Mouse (Mus musculus) lung, postnatal 4 days (tissue): ENCODE measurements at regions not wholly inside any gene's neighbourhood (a gene's known extent, or its start where the extent isn't known, plus 50 kb on each side); places are given as distances from the start of the nearest gene placed in this dataset.

Experiments used
- DNase-seq, 2 experiments: peaks; one replicate each; pipeline ENCODE4 v3.0.0; 2021

DNA sequence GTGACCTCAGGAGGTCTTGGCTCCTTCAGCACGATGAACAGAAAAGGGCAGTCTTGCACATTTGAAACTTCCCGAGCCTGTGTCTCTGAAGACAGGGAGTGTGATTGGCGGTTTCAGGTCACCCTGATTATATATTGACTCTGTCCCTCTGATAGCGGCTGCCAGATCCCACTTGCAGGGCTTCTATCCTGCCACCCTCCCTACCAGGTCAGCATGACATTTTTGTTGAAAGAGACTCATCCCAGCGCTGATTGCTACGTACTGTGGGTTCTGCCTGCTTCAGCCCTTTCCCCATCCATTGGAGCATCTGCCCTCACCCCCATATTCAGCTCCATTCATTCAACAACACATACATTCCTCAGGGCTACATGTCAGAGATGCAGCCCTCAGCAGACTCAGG, 466.7 kb downstream of the Etnk1 start:
- no peak for DNase-seq

DNA sequence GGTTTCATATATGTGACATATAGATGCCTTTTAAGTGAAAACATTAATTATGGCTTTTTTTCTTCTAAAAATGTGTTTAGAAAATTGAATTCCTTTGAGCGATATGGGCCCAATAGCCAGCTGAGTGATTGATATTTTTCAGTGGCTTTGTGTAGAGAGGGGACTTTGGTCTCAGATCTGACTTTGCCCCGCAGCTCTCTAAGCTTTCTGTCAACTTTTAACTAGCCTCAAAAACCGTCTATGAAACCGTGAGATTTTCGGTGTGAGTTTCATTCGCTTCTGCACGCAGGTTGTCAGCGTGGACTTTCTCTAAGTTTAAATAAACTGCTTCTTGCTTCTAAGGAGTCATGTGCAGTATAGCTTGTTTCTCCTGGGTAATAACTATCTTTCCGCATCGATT, 467.3 kb downstream of the Etnk1 start:
- DNase-seq = no peak

DNA sequence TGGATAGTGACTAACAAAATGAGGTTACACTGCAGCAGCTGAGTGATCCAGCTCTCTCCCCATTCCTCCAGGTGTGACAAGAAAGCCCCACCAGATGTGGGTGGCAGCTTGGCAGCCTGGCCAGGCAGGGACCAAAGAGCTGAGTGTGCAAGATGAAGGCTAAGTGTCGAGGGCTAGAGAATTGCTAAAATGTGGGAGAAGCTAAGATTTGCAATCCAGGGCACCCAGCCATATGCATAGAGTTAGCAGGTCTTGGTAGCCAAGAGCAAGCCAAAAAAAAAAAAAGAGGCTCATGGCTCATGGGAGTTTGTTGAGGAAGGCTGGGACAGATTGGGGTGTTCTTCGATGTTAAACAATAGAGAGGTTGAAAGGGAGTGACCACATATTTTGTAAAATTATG, 468.0 kb downstream of the Etnk1 start:
- DNase-seq = no peak

DNA sequence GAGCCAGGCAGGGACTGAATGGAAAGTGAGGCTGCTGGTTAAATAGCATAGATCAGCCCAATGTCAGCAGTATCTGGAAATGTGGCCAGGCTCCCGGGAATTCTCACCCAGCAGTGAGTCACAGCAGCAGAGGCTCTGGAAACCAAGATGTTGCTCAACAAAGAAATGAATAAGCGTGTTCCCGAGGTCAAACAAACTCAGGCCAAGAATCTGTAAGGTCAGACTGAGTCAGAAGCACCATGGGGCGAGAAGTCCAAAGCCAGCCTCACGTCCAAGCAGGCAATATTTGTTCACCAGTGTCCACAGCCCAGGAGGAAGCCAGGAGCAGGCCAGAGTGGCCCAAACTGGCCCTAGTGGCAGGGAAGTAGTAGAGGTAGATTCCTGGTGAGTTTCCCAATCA, 473.6 kb downstream of the Etnk1 start:
- peak; percentile 15 to 59 for DNase-seq

DNA sequence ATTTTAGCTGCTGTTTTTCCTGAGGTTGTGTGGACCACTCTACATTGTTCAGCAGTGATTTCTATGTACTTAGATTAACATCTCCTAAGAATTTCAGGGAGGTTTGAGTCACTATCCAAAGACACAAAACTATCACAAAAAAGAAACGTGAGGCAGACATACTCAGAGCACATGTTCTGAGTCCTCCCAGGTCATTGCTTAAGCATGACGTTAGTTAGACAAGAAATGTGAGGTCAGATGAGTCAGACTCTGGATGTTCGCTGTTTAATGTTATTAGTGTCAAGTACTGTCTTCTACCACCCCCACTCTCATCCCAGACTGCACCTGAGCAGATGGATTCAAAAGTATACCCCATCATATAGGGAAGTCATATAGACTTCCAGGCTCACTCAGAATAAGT, 475.0 kb downstream of the Etnk1 start:
- DNase-seq = no peak

DNA sequence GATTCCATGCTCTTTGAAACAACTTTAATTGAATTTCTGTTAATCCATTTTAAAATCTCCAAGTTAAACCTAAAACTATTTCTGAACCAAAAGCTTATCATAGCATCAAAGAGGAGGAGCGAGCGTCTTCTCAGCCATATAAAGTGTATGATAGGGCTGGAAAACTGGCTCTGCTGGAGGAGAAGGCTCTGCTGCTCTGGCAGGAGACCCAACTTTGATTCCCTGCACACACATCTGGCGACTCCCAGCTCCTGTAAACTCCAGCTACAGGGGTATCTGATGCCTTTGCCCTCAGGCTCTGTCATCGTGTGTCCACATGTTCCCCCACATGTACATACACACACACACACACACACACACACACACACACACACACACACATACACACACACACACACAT, 479.0 kb downstream of the Etnk1 start:
- DNase-seq = no peak

DNA sequence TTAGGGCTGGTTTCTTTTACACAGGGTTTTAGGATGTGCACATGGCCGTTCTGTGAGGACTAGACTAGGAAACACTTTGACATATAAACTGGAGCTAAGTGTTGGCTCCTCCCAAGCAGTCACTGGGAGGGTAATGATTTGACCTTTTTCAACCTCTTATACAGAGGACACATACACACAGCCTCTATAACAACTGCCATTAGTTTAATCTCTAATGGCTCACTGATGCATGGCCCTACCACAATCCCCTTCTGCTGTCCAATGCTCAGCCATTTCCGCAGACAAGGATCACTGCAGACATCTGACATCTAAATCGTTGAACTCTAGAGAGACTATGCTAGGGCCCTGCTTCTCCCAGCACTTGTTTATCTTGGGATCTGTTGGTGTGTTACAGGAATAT, 481.5 kb downstream of the Etnk1 start:
- DNase-seq = no peak

DNA sequence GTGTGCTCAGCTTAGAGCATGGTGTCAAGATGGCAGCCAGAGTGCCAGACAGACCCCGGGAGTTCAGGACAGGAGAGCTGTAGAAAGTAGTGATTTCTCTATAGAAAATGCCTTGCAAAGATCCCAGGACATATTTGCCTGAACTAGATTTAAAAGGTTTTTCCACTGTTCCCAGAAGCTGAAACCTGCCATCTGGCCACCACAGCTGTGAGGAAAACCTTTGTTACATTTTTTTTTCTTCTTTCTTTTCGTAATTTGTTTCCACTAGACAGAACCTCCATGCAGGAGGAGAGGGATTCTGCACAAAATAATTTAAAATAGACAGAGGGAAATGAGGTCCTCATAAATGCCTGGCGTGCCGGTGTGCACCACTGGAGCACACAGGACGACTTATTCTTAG, 489.6 kb downstream of the Etnk1 start:
- DNase-seq = no peak

DNA sequence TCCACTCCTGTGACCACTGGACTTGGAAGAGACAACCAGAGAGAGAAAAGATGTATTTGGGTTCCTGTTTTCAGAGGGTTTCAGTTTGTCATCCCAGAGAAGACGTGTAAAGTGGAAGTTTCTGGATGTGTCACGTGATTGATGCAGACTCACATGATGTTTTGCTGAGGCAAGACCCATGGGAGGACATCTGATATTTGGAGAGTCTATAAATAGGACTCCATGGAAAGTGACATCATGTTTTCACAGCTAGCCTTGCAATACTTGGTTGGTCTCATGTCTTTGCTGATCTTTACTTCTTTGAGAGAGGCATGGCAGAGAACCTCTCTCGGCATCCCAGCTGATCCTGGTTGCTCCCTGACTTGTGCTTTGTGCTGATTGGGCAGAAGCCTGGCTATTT, 493.8 kb downstream of the Etnk1 start:
- DNase-seq = no peak

DNA sequence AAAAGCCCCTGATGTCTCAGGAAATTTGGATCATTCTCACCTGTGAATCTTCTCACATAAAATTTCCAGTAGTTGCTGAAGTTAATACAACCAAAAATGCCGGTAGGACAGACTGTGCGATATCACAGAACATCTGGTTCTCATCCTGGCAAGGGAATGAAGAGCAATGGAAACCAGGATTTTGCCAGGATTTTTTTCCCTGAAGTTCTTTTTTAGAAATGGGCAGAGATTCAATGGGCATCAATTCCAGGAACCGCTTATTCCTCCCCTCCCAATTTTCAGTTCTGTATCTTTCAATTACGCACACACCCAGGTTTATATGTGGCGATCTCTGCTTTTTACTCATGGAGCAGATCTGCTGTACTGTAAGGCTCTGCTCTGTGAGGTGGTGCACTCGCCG, 496.3 kb downstream of the Etnk1 start:
- DNase-seq = no peak

DNA sequence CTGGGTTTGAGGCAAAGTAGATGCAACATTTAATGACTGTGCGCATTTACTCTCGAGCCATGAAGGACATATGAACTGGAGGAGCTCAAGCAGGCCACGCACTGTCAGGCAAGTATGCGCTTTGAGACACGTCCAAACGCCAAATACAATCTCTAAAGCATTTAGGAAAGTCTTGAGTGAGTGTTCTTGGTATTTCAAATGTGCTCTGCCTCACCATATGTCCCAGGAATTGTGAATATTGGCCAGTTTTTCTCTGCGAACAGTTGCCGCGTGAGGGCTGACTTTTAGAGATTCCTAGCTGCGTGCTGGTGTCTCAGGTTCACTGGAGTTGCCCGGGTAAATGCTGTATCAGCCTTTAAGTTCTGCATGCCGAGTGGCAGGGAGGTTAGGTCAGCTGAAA, 498.4 kb downstream of the Etnk1 start:
- DNase-seq = no peak

DNA sequence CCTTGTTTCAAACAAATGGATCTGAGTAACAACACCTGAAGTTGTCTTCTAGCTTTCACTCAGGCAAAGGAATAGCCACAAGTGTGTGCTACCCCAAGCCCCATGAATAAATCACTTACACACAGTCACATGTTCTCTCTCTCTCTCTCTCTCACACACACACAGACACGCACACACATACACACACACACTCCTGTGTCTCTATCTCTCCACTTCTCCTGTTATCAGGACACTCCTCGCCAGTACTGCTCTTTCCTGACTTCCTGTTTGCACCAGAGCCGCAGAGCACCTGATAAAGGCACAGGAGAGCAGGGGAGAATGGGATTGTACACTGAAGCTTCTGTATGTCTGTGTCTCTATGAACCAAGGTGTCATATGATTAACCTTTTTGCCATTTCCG, 501.5 kb downstream of the Etnk1 start:
- DNase-seq = no peak

DNA sequence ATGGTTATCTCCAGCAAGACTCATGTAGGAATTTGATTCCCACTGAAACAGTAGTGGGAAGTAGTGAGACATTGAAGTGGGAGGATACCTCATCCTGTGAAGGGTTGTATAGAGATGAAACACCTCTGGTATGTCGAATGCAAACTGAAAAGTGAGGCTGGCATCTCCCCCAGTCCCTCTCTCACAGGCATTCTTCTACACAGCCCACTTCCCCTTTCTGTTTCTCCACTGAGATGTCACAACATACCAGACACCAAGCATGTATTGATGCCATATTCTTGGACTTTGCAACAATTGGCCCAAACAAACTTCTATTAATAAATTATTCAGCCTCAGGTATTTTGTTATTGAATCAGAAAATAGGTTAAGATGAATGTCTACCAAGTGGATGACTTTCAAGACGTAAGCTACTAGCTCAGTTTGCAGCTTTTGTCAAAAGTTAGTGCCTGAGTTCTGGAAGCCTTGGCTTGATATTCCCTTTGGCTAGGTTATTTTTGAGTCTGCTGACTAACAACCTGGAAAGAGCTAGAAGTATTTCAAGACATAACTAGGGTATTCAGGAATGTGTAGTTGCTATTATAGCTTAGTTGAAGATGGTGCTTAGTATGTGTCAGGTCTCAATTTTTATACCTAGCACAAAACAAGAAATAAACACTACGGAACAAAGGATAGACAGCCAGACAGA, 502.6 kb downstream of the Etnk1 start:
- no peak for DNase-seq

DNA sequence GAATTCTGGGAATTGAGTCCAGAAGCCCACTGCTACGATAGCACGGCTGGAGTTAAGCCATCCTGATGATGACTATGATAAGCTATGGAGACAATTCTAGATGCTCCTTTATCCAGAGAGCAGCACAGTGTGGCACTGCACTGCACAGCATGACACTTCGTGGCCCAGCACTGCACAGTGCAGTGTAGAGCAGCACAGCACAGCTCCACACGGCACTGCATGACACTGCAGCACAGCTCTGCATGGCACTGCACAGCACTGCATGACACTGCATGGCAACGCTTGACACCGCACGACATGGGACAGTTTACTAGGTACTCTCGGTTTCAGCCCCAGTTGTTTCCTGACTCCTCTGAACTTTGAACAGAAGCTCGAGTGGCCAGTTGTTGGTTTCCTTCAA, 523.1 kb downstream of the Etnk1 start:
- DNase-seq = no peak

DNA sequence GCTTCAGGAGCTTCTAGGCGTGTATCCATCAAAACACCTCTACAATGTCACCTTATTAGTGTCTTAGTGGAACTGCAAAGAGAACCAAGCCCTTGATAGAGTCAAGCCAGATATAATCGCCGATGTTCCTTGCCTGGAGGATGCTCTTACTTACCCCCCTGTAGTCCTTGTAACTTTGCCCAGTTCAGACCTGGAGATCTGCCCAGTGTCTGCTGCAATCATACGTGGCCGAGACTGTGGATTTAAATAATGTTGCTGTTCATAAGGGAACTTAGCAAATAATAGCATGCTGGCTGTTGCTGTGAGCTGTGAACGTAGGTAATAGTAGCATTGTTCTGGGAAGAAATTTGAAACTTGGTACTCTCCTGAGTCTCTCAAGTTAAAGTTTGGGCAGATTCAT, 523.8 kb downstream of the Etnk1 start:
- DNase-seq = peak in 1 of 2 experiments; percentile 14

DNA sequence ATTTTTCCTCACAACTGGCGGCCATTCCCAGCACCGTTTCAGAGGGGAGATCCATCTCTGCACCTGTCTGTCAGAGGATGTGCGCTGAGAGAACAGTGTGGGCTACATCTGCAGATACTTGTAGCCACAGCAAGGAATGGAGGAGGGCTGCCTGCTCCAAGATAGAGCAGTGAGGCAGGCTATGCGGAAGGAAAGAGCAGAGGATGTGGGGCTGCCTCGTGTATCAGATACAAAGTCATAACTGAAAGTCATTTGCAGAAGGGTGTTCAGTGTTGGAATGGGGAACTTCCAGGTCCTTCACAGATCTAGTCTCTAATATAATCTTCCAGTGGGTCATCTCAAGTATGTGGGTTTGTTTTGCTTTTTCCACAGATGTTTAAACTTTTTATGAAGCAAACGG, 531.0 kb downstream of the Etnk1 start:
- DNase-seq = no peak

DNA sequence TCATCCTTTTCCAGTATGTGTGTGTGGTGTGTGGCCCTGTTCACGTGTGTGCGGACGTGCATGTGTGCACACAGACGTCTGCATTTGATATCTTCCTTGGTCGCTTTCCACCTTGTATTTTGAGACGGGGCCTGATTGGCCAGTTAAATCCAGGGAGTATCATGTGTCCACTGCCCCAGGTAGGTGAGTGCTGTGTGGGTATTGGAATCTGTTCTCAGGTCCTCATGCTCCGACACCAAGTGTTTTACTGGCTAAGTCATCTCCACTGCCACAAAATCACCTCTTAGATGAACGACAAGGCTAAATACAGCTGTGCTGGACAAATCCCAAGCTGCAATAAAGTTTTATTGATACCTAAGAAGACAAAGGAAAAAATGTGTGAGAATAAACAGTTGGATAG, 537.0 kb downstream of the Etnk1 start:
- DNase-seq = no peak

DNA sequence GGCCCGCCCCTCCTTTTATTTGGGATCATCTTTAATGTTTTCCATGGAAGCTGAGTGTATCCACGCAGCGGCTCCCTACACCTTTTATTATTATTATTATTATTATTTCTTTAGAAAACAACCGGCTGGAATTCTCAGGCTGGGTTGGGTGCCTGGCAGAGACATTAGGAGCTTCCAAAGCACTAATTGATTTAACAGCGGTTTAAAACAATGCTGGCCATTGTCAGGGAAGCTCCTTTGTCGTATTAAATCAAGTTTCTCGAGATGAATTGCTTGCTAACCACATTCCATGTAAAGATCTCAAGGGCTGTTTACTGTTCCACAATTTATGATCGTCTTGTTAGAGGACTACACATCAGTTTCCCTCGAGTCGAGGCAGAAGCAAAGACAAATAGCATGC, 539.4 kb downstream of the Etnk1 start:
- DNase-seq = no peak

DNA sequence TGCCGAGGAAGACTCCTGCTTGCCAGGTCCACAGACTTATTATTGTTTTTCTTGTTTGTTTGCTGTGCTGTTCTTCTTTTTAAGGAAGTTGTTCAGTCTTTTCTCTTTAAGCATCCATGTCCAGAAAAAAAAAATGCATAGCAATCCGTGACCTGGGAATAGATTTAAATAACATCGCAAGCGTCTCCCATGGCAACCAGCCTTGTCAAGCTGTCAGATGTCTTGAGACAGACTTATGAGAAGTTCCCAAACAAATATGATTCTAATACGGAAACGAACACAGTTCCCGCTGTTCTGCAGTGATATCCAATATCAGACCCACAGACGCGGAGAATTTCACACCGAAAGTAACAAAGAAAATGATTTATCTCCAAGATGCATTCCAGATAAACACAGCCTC, 547.4 kb downstream of the Etnk1 start:
- no peak for DNase-seq

DNA sequence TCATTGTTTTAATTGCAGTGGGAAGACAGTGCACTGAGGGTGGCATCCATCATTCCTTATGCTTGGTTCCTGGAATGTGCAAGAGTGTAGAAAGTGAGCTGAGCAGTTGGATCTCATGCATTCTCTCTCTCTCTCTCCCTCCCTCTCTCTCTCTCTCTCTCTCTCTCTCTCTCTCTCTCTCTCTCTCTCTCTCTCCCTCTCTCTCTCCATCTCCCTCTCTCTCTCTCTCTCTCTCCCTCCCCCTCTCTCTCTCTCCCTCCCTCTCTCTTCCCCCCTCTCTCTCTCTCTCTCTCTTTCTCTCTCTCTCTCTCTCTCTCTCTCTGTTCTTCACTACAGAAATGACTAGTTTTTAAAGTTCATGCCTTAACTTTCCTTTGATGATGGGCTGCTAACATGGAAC, 583.1 kb downstream of the Etnk1 start:
- no peak for DNase-seq

DNA sequence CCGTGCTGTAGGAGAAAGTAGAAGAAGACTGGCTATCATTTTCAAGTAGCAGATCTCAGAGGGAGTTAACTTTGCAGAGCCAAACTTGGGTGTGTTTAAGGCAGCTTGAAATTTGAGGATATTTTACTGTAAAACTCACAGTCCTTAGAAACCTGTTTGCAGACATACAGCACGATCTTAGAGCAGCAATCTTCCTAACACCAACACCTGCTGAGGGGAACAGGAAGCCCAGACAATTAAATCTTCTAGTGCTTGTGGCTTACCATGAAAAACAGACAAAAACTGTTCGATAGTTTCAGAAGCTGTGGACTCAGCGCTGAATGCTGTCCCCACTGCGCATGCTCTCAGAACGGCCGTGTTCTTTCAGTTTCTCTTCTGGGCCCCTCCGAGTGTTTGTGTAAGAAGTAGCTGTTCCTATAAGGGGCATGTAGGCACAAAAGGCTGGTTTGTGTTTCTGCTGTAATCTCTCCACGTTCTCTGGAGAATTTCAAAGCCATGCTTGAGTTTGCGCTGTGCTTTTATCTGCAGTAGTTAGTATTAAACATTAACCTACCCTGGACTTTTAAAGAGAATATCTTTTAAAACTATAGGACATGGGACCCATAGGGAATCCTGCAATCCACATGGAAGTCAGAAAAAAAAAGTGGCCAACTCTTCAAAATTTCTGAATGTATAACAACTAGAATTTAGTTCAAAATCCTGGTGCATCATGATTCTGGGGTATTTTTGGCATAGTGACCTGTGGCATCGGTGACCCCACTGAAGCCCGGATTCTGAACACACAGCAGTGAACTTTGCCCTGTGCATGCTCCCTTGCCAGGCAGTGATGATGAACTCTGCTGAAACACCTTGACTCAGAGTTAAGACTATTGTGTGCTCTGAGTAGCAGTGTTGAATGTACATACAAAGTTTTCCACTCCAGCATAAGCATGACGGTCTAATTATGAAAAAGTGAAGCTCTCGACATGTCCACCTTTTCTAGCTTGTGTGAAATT, 584.4 kb downstream of the Etnk1 start:
- DNase-seq = peak; percentile 37 to 52

DNA sequence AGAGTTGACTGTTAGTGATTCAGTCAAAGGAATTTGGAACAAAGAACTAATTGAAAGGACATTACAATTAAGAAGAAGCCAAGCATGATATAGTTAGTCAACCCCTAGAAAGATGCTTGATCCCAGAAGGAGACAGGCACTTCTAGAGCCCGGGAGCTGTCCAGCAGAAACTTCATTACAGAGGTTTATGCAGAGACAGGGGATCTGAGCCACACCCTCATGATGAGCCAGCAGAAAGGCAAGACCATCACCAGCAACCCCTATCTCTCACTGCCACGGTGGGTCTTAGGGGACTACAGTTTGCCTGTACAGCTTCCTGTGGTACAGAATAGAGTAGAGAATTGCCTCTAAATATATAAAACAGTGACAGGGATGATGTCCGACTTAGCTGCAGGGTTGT, 590.4 kb downstream of the Etnk1 start:
- DNase-seq = no peak

DNA sequence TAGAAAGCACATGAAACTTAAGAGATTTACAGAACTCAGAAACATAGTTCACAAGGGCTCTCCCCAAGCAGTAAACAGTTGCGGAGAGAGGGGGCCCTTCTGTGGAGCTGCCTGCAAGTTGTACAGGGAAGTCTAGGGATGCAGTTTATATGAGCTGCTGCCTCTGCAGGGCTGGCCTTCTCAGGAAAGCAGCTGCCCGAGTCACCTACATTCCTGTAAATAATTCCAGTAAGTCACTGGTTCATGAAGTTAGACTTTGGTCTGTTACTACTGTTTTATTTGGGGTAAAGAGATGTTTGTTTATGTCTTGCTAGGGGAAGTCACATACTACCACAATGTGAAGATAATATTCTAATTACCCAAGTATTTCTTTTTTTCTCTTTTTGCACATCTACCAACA, 601.1 kb downstream of the Etnk1 start:
- no peak for DNase-seq
